Mouse (Mus musculus) adrenal gland, postnatal 4 days (tissue): ENCODE results near the gene Slc28a3. TPM values are rescaled to one million over a fixed set of nuclear protein-coding genes. Genes with fewer than 3 reads are reported as not detected.

Experiments
- DNase-seq, 2 experiments: peaks; one replicate each; pipeline ENCODE4 v3.0.0; 2021 to 2022; ENCODE audit warnings: low spot score in 2 of 2, mixed read lengths in 2 of 2
- total RNA-seq, 2 experiments: library from RNA; stranded (reverse); gene quantifications; 2 replicates each; pipeline ENCODE4 v1.2.3; 2021

The Slc28a3 gene
- total RNA-seq, 2 experiments from 2014 or later, result 0.67 TPM; not detected in 1

GRCm38 (mm10) chr13:58523011-58523760 is 87.5 kb downstream of the Slc28a3 start:
- DNase-seq, result no peak

- no peak for DNase-seq
Observed at GRCm38 (mm10) chr13:58521331-58522030, 89.2 kb downstream of the Slc28a3 start.

GRCm38 (mm10) chr13:58520580-58521330 is 89.9 kb downstream of the Slc28a3 start:
- no peak for DNase-seq

- DNase-seq, result no peak
Observed at GRCm38 (mm10) chr13:58520028-58520427, 90.6 kb downstream of the Slc28a3 start.

GRCm38 (mm10) chr13:58516277-58516676 is 94.4 kb downstream of the Slc28a3 start:
- DNase-seq, result no peak

- DNase-seq, result no peak
Observed at GRCm38 (mm10) chr13:58515635-58516034, 95.0 kb downstream of the Slc28a3 start.

GRCm38 (mm10) chr13:58514147-58514727 is 96.4 kb downstream of the Slc28a3 start:
- DNase-seq, result no peak

- no peak for DNase-seq
Observed at GRCm38 (mm10) chr13:58511926-58512325, 98.8 kb downstream of the Slc28a3 start.

GRCm38 (mm10) chr13:58511248-58511647 is 99.4 kb downstream of the Slc28a3 start:
- DNase-seq, result no peak

GRCm38 (mm10) chr13:58509241-58509640 is 101.4 kb downstream of the Slc28a3 start:
- DNase-seq, result no peak

- DNase-seq, result no peak
Observed at GRCm38 (mm10) chr13:58503610-58504009, 107.1 kb downstream of the Slc28a3 start.

GRCm38 (mm10) chr13:58497809-58498208 is 112.9 kb downstream of the Slc28a3 start:
- no peak for DNase-seq

Other genes with a start within 250 kb of the Slc28a3 start
- 10 to 100 TPM; 21.9 to 24.1 TPM for gene 2210016F16Rik, start 225.7 kb downstream of the Slc28a3 start, total RNA-seq
- gene Rmi1, start 208.6 kb downstream of the Slc28a3 start, total RNA-seq, result 10 to 100 TPM; 23.2 to 24.8 TPM
- gene Hnrnpk, start 207.5 kb downstream of the Slc28a3 start, total RNA-seq, result 1,000 to 10,000 TPM; 1,032 to 1,080 TPM
- gene Ntrk2, start 195.7 kb upstream of the Slc28a3 start, total RNA-seq, result 10 to 100 TPM; 13.5 to 14.5 TPM